Mouse (Mus musculus): ENCODE measurements at regions not wholly inside any gene's neighbourhood (a gene's known extent, or its start where the extent isn't known, plus 50 kb on each side); places are given as distances from the start of the nearest gene placed in this dataset.
"Not testable (repeated sequence)": the region's sequence is repeated elsewhere in the genome, so short reads cannot be mapped to it uniquely, and the experiment has no call there.

GRCm38 (mm10) chr4:7912675-7913074 is 326.2 kb downstream of the Car8 start:
- no peak for ATAC-seq (ENCODE audit: low FRiP score)
- no peaks in the 10 kb centered on the region for H3K4me1 ChIP-seq
- no peak overlapping the region for H3K27ac ChIP-seq (replicated peaks)
- H3K4me2 ChIP-seq = no peak overlapping the region
- 90% methylated on average over 2 of the region's 2 CpGs for WGBS
- no peak overlapping the region for H3K4me3 ChIP-seq (replicated peaks)
- no peaks in the 10 kb centered on the region for H3K9me3 ChIP-seq (replicated peaks)
- no peaks in the 10 kb centered on the region for H3K36me3 ChIP-seq
- H3K9ac ChIP-seq (replicated peaks) = no peak overlapping the region
- no peaks in the 10 kb centered on the region for H3K27me3 ChIP-seq (replicated peaks)

GRCm38 (mm10) chr4:7903130-7903529 is 335.7 kb downstream of the Car8 start:
- no peaks in the 10 kb centered on the region for H3K9me3 ChIP-seq (replicated peaks)
- ATAC-seq (ENCODE audit: low FRiP score) = no peak
- H3K36me3 ChIP-seq = no peaks in the 10 kb centered on the region
- no peak overlapping the region for H3K4me2 ChIP-seq
- H3K9ac ChIP-seq (replicated peaks) = no peak overlapping the region
- 59% methylated on average over 1 of the region's 1 CpGs for WGBS
- no peaks in the 10 kb centered on the region for H3K4me1 ChIP-seq
- no peak overlapping the region for H3K27ac ChIP-seq (replicated peaks)
- H3K4me3 ChIP-seq (replicated peaks) = no peak overlapping the region
- no peaks in the 10 kb centered on the region for H3K27me3 ChIP-seq (replicated peaks)

GRCm38 (mm10) chr4:7894914-7895313 is 343.9 kb downstream of the Car8 start:
- Histone ChIP-seq H3K9me3 (replicated peaks) (no peaks in the 10 kb centered on the region), H3K36me3 (no peaks in the 10 kb centered on the region), H3K4me1 (no peaks in the 10 kb centered on the region), H3K4me3 (replicated peaks) (no peak overlapping the region), H3K9ac (replicated peaks) (no peak overlapping the region), H3K27me3 (replicated peaks) (no peaks in the 10 kb centered on the region), H3K4me2 (no peak overlapping the region), H3K27ac (replicated peaks) (no peak overlapping the region)
- WGBS = 68% methylated on average over 4 of the region's 4 CpGs
- no peak for ATAC-seq (ENCODE audit: low FRiP score)

GRCm38 (mm10) chr4:7891128-7891527 is 347.7 kb downstream of the Car8 start:
- no peaks in the 10 kb centered on the region for H3K4me1 ChIP-seq

GRCm38 (mm10) chr4:7854518-7854917 is 384.3 kb downstream of the Car8 start:
- H3K4me2 ChIP-seq = no peak overlapping the region
- no peak overlapping the region for H3K9ac ChIP-seq (replicated peaks)
- H3K4me3 ChIP-seq (replicated peaks) = no peak overlapping the region
- no peaks in the 10 kb centered on the region for H3K9me3 ChIP-seq (replicated peaks)
- H3K27ac ChIP-seq (replicated peaks) = no peak overlapping the region
- no peaks in the 10 kb centered on the region for H3K4me1 ChIP-seq
- no peaks in the 10 kb centered on the region for H3K36me3 ChIP-seq
- ATAC-seq (ENCODE audit: low FRiP score) = no peak
- H3K27me3 ChIP-seq (replicated peaks) = no peaks in the 10 kb centered on the region
- WGBS = 73% methylated on average over 1 of the region's 1 CpGs

More at GRCm38 (mm10) chr4:7891128-7891527, 347.7 kb downstream of the Car8 start:
- H3K27me3 ChIP-seq (replicated peaks) = no peaks in the 10 kb centered on the region
- 73% methylated on average over 2 of the region's 2 CpGs for whole genome bisulfite sequencing
- no peak overlapping the region for H3K4me3 ChIP-seq (replicated peaks)
- no peak for ATAC-seq (ENCODE audit: low FRiP score)
- no peak overlapping the region for H3K9ac ChIP-seq (replicated peaks)
- H3K27ac ChIP-seq (replicated peaks) = no peak overlapping the region
- no peaks in the 10 kb centered on the region for H3K36me3 ChIP-seq
- H3K9me3 ChIP-seq (replicated peaks) = no peaks in the 10 kb centered on the region
- no peak overlapping the region for H3K4me2 ChIP-seq

GRCm38 (mm10) chr4:7853121-7853782 is 385.6 kb downstream of the Car8 start:
- Histone ChIP-seq H3K9ac (replicated peaks) (no peak overlapping the region), H3K27ac (replicated peaks) (no peak overlapping the region), H3K4me3 (replicated peaks) (no peak overlapping the region), H3K4me1 (no peaks in the 10 kb centered on the region), H3K9me3 (replicated peaks) (no peaks in the 10 kb centered on the region), H3K36me3 (no peaks in the 10 kb centered on the region), H3K27me3 (replicated peaks) (no peaks in the 10 kb centered on the region), H3K4me2 (no peak overlapping the region)
- ATAC-seq (ENCODE audit: low FRiP score) = no peak
- 69% methylated on average over 1 of the region's 1 CpGs for WGBS

GRCm38 (mm10) chr4:7852006-7852615 is 386.7 kb downstream of the Car8 start:
- Histone ChIP-seq H3K4me3 (replicated peaks) (no peak overlapping the region), H3K9me3 (replicated peaks) (no peaks in the 10 kb centered on the region), H3K4me1 (no peaks in the 10 kb centered on the region), H3K27ac (replicated peaks) (no peak overlapping the region), H3K4me2 (no peak overlapping the region), H3K36me3 (no peaks in the 10 kb centered on the region), H3K9ac (replicated peaks) (no peak overlapping the region), H3K27me3 (replicated peaks) (no peaks in the 10 kb centered on the region)
- no peak for ATAC-seq (ENCODE audit: low FRiP score)
- WGBS = 86% methylated on average over 4 of the region's 4 CpGs

- no peak overlapping the region for H3K27ac ChIP-seq (replicated peaks)
- 88% methylated on average over 5 of the region's 5 CpGs for WGBS
- H3K36me3 ChIP-seq = no peaks in the 10 kb centered on the region
- no peaks in the 10 kb centered on the region for H3K4me1 ChIP-seq
- H3K9ac ChIP-seq (replicated peaks) = no peak overlapping the region
- H3K27me3 ChIP-seq (replicated peaks) = no peaks in the 10 kb centered on the region
- no peaks in the 10 kb centered on the region for H3K9me3 ChIP-seq (replicated peaks)
- ATAC-seq (ENCODE audit: low FRiP score) = no peak
- no peak overlapping the region for H3K4me3 ChIP-seq (replicated peaks)
- H3K4me2 ChIP-seq = no peak overlapping the region
Measured at GRCm38 (mm10) chr4:7847411-7847810, 391.4 kb downstream of the Car8 start.

GRCm38 (mm10) chr4:7829126-7829525 is 409.7 kb downstream of the Car8 start:
- Histone ChIP-seq H3K9ac (replicated peaks) (no peak overlapping the region), H3K9me3 (replicated peaks) (no peaks in the 10 kb centered on the region), H3K36me3 (no peaks in the 10 kb centered on the region), H3K4me1 (no peaks in the 10 kb centered on the region), H3K27me3 (replicated peaks) (no peaks in the 10 kb centered on the region), H3K4me2 (no peak overlapping the region), H3K4me3 (replicated peaks) (no peak overlapping the region), H3K27ac (replicated peaks) (no peak overlapping the region)
- WGBS = 83% methylated on average over 1 of the region's 1 CpGs
- no peak for ATAC-seq (ENCODE audit: low FRiP score)

GRCm38 (mm10) chr4:7819847-7820246 is 419.0 kb downstream of the Car8 start:
- H3K27ac ChIP-seq (replicated peaks) = no peak overlapping the region
- H3K4me3 ChIP-seq (replicated peaks) = no peak overlapping the region
- H3K4me1 ChIP-seq = no peaks in the 10 kb centered on the region
- no peaks in the 10 kb centered on the region for H3K9me3 ChIP-seq (replicated peaks)
- no peak overlapping the region for H3K4me2 ChIP-seq
- no peak overlapping the region for H3K9ac ChIP-seq (replicated peaks)
- ATAC-seq (ENCODE audit: low FRiP score) = no peak
- H3K27me3 ChIP-seq (replicated peaks) = no peaks in the 10 kb centered on the region
- H3K36me3 ChIP-seq = no peaks in the 10 kb centered on the region

- H3K4me3 ChIP-seq (replicated peaks); H3K4me1 ChIP-seq; H3K9me3 ChIP-seq (replicated peaks); H3K36me3 ChIP-seq; H3K27me3 ChIP-seq (replicated peaks); H3K9ac ChIP-seq (replicated peaks); H3K27ac ChIP-seq (replicated peaks); ATAC-seq (ENCODE audit: low FRiP score); H3K4me2 ChIP-seq: not testable (repeated sequence)
- WGBS = 84% methylated on average over 1 of the region's 1 CpGs
Measured at GRCm38 (mm10) chr4:7777761-7778160, 461.1 kb downstream of the Car8 start.

GRCm38 (mm10) chr4:7755473-7755872 is 483.4 kb downstream of the Car8 start:
- no peaks in the 10 kb centered on the region for H3K9me3 ChIP-seq (replicated peaks)
- no peaks in the 10 kb centered on the region for H3K27me3 ChIP-seq (replicated peaks)
- H3K27ac ChIP-seq (replicated peaks) = no peak overlapping the region
- H3K9ac ChIP-seq (replicated peaks) = no peak overlapping the region
- H3K4me3 ChIP-seq (replicated peaks) = no peak overlapping the region
- no peaks in the 10 kb centered on the region for H3K36me3 ChIP-seq
- no peak overlapping the region for H3K4me2 ChIP-seq
- ATAC-seq (ENCODE audit: low FRiP score) = no peak
- H3K4me1 ChIP-seq = no peaks in the 10 kb centered on the region
